Mouse (Mus musculus) kidney, postnatal 36 days (tissue): ENCODE data around the gene Efcab6.
"Not testable (repeated sequence)": the region's sequence is repeated elsewhere in the genome, so short reads cannot be mapped to it uniquely, and the experiment has no call there.

Experiments used
- DNase-seq, 2 experiments: peaks; one replicate each; pipeline ENCODE4 v3.0.0; 2021 to 2022; ENCODE audit warnings: mixed read lengths in 2 of 2

The Efcab6 gene

DNA sequence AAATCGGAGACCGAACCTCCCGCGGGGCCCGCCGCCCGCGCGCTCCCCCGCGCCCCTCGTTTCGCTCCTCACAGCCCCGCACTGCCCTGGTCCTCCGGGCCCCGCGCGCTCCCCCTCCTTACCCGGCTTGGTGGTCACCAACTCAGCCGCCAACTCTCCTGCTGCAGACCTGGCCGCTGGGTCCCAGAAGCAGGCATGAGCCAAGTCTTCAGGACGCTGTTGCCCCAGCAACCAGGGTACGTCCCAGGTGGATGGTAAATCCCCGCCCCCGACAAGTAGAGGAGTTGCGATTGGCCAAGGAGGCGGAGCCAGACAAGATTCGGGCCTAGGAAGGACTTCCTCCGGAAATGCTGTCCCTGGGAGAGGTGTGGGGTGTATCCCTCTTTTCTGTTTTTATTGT lies at the start of gene Efcab6:
TSS of gene Efcab6 (minus strand) at position 240 of the 400 bp plus-strand sequence.
- DNase-seq: no peak

DNA sequence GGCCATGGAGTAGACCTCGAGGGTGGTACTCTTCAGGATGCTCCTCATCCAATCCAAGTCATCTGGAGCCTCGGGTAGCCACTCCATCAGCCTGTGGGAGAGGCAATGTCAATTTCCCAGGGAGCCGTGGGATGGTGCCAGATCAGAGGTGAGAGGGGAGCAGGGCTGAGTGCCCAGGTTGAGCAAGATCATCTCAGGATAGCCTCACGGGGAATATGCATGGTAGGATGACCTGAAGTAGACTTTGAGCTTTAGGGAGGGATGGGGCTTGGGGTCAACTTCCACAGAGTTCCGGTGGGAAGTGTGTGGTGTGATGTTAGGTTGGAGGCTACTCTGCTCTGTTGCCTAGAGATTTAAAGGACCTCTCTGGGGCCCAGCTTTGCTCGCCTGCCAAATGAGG lies 48.7 kb upstream of the Efcab6 start:
- DNase-seq: no peak

DNA sequence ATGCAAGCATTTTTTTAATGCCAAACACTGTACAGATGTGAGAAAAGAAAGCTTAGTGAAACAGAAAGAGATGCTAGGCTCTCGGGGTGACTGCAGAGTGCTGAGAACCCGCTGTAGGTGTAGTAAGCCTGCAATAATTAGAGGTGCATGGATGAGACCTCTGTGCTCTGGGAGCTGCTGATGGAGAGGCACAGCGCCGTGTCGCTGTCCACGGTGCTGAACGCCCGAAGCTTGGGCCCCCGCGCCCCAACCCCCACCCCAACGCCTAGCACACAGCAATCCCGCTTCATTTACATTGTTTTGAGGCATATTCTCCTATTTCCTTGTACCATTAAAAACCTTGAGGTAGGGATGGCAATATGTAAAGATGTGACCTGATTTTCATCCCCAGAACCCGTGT lies 43.7 kb upstream of the Efcab6 start:
- peak in 1 of 2 experiments; percentile 66 for DNase-seq

DNA sequence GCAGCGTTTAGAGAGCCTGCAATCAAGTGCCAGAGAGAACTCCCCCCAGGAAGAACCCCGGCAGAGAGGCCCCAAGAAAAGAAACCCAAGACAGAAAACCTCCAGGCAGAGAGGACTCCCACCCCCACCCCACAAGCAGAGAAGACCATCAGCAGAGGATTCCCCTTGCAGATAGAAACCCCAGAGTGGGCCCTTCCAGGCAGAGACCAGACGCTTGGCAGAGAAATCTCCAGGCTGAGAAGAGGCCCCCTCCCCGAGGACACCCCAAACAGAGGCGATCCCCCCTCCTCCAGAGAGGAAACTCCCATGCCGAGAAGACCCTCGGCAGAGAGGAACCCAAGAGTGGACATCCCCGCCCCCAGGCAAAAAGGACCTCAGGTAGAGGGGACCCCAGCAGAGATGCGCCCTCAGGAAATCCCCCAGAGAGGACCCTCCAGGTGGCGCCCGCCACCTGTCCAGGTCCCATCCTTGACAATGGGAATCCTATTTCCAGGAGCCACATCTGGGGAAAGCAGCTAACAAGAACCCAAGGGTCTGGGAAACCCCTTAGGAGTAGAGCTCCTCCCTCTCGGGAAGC lies 40.8 kb upstream of the Efcab6 start:
- DNase-seq: no peak

DNA sequence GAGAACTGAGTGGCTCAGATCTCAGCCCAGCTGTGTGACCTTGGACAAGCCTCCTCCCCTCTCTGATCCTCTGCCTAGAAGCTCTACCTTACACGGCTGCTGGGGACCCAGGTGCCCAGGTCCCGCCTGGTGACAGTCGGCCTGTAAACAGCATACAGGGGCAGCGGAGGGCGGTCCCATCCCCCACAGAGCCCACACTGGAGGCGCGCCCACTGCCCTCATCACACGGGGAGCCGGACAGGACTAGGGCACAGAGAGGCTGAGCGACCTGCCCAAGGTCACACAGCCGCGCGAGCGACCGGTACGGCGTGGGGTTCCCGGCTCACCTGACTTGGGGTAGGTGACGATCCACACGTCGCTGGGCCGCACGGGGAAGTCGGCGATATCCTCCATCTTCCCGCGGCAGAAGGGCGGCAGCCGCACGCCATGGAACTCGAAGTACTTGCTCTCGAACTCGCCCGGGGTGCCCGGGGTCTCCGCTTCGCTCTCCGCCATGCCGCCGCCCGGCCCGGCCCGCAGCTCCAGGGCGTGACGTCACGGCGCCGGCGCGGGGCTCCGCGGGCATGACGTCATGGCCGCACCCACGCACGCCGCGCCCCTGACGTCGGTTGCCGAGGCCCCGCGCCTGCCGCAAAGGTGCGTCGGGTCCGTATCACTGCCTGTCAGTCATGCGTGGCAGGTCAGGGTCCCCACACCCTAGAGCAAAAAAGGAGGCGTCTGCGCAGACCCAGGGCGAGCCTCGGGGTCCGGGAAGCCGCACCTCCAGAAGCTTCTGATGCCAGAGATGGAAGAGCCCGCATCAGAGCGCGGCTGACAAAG lies 40.1 kb upstream of the Efcab6 start, which contains the start of gene Sult4a1:
TSS of gene Sult4a1 (minus strand) at position 650 of the 819 bp plus-strand sequence.
- DNase-seq: peak in 1 of 2 experiments; percentile 7

DNA sequence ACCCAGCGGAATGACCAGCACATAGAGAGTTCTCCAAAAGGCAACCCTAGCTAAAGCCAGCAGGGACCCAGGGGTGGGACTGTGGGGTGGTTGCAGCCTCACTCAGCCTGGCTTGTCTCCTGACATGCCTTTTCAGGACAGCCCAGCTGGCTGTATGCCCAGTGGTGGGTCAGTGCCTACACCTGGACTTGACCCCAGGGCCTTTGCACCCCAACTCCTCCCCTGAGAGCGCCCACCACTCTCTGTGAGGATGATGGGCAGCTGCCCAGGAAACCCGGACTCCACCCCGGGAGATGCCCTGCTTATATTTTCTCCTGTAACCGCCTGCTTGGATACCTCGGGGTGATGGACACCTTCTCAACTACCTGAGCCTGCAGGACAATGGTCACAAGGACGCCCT lies 39.4 kb upstream of the Efcab6 start:
- DNase-seq: no peak

DNA sequence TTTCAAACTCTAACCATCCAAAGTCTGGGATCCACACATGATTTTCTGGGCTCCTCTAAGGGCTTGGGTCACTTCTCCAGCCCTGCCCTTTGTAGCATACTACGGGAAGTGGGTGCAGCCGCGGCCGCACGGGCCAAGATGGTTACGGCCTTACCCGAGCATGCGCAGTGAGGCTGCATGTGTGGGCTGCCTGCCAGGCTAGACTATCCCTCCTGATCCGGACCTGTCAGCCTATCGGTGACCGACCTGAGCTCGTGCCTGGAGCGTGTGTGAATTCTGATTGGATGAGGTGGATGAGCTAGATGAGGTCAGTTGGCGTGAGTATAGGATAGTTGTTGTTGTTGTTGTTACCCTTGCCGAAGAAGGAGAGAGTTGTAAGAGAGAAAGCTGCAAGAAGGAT lies 32.4 kb upstream of the Efcab6 start:
- DNase-seq: not testable (repeated sequence)

DNA sequence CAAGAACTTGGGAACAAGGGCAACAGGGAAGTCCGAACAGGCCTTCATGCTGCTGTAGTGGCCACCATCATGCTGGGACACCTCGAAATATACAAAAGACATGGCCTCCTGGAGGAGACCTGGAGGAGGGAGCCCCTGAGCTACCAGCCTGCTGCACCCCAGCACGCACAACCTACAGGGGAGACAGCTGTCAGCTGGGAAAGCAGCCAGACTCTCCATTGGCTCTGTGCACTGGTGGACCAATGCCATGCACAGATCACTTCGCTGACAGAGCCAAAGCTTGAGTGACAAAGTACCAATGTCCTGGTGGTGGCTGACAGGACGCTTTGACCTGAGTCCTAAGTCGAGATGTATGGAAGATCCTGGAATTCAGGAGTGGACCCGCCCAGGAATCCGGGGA lies 30.9 kb upstream of the Efcab6 start:
- DNase-seq: no peak

DNA sequence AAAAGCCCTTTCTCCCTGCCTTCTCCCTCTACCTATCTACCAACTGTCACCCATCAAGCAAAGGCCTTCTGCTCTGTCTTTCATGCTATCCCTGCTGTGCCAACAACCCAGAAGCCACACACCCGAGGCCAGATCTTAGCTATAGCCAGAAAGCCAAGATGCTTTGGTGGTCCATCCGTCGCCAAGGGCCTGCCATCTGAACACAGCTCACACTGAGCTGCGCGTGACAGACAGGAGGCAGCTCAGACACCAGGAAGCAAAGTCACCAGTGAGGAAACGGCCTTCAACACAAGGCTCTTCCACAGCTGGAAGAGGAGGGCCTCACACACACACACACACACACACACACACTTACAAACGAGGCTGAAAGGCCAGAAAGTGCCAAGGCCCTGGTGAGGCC lies 29.7 kb upstream of the Efcab6 start:
- no peak for DNase-seq

DNA sequence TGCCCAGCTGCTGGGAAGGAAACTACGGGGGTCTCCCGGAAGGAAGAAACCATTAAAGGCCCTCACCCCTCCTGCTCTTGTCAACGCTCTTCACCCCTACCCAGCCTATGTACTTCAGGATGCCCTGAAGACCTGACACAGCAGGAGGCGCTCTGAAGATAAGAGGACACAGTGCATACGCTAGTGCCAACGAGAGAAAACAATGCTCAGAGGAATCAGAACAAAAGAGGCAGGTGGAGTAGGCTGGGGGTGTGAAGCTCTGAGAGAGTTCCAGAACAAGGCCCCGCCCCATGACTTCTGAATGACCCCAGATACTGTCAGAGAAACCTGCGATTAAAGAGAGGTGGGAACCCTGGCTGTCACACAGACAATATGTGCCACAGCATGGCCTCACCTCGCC lies 21.6 kb upstream of the Efcab6 start:
- DNase-seq: no peak

DNA sequence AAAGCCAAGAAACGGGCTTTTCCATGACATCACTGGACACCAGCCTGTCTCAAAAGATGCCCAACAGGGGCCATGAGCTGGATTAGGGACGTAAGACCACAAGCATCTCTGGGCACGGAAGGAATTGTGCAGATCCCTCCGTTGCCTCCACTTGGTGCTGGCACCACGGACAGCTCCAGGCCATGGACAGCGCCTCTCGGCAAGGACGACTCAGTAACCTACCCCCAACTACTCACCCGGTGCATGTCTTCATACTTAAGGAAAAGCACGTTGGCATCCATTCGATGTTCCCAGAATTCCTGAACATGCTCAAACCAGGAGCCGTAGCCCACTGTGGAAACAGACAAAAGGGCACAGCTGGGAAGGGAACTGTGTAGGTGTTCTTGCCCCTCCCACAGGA lies 21.2 kb upstream of the Efcab6 start:
- DNase-seq: peak in 1 of 2 experiments; percentile 26

DNA sequence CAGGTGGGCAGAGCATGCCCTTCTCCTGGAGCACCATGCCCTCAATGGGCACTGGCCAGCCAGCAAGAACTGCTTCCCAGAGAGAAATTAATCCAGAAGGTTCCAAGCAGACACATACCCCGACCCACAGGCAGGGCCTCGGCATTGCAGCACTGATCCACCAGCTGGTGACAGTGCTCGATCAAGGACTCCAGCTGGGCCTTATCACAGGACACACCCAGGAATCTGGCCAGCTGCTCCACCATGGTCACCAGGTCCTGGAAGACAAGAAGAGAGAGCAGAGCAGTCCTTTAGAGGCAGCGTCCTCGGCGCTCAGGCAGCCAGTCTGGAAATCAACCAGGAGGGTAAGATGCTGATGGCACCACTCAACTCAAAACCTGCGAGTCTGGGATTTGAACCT lies 14.9 kb upstream of the Efcab6 start:
- no peak for DNase-seq

DNA sequence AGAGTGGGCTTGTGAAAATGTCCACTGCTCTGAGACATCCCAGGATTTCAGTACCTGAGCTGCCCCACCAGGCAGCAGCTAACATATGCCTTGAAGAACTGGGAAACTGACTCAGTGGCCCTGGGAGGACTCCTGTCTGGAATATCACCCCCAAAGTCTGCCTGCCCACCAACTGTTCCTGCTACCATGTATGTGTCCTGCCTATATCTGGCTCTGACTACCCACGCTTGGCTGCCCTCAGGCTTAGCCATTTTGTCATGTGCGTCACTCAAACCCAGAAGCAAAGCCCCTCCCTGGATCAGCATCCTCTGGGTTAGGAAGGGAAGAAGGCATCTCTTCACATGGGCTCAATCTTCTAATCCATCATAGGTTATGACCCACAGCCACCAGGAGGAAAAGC lies 14.3 kb upstream of the Efcab6 start:
- no peak for DNase-seq

DNA sequence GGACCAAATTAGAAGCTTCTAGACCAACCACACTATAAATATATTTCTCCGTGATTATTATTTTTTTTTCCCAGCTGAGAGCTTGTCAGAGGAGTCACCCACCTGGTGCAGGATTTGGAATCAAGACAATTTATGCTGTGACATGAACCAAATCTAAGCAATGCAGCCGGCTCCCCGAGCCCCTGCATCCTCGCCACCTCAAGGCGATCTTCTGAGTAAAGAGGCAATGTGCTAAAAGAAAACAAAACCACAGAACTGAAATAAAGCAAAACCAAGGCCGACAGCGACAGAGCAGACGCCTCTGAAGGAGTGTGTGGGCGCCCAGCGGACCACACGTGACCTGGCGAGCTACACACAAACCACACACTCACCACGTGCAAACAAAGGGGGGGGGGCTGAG lies 13.5 kb upstream of the Efcab6 start:
- DNase-seq: no peak

DNA sequence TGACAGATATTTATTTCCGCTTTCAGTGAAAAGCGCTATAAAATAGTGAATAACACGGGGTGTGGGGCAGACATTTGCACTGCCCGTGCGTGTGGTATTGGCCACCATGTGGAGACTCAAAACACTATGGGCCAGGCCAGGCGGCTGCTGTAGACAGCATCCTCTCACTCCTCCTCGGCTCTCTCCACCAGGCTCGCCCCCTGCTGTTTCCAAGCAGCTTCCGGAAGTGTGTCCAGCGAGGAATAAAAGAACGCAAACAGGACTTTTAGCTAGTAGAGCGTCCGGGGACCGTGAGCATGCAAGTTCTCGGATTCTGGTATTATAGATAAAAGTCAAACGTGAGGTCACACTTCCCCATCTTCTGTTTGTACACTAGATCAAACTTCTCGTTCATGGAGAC lies 12.0 kb upstream of the Efcab6 start:
- no peak for DNase-seq

DNA sequence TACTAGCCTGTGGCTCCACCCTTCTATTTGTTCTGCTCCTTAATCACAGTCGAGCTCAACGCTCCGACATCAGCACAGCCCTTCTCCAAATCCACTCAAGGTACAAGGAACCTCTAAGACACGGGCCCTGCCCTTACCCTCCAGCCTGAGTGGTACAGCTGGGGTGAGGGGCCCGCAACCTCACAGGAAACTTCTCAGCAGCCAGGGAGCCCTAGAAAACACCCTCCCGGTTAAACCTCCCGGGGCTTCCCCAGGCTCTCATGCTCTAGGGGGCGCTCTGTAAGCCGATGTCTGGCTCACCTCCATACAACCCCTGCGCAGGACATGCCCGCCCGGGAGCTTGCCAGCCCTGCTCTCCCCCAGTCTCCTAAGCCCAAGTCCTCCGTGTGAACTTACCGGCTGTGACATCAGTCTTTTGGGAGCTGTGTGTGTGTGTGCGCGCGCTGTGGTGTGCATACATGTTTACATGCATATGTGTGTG lies 9.6 kb upstream of the Efcab6 start:
- peak in 1 of 2 experiments; percentile 31 for DNase-seq

DNA sequence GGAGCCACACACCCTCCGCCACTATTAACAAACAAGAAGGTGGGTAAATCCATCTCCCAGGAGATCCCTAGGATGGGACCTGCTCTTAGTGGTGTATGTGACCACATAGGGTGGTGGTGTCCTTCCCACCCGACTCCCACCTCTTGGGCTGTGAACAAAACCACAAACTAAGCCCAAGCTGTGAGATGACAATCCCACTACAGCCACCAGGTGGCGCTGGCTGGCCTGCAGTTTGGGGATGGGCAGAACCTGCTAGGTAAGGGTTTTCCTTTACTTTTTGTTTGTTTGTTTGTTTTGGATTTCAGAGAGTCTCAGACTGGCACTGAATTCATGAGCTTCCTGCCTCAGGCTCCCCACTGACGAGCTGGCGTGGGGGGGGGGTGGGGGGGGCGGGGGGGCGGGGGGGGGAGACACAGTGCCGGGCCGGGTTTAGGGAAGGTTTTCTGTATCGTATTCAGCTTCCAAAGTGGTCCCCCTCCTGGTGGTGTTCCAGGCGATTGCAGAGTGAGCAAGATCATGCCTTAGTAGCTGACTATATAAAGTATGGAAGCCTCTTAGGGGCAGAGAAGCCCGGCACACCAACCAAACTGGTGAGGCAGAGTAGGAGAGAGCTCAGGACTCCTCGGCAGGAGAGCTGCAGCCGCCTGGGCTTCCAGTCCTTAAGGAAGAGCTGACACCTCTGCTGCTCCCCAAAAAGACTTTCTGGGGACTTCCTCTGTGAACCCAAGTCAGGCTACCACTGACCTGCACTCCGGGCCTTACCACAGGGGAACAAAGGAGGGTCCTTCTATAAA lies 8.9 kb upstream of the Efcab6 start:
- peak; percentile 18 to 81 for DNase-seq

DNA sequence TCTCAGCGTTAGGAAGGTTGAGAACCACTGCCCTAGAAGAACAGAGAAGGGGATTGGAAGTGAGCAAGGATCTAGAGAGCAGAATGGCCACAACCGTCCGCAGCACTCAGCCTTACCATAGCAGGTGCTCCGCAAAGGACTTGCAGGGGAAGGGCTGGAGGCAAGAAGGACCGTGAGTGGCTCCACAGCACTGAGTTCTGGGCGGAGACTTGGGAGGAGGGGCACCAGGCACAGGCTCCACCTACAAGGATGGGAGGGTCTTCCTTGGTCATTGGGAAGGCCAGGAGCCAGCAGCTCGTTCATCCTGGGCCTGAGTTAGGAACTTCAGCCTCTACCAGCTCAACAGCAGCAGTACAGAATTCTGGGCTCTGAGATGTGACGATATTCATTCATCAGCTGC lies 7.9 kb upstream of the Efcab6 start:
- no peak for DNase-seq

DNA sequence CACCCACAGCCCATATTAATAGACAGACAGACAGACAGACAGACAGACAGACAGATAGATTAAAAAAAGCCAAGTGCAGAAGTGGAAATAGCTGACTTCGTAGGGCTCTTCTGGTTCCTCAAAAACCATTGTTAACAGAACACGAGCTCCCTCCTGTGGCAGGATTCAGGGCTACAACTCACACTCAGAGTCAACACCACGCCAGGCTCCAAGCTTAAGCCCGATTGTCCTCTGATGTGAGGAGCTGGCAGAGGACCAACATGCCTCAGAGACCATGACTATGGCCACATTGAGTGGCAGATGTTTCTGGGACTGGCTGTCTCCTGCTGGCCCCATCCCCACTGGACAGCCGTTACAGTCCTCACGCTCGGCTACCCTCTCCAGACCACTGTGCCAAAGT lies 7.0 kb upstream of the Efcab6 start:
- peak; percentile 18 to 76 for DNase-seq

DNA sequence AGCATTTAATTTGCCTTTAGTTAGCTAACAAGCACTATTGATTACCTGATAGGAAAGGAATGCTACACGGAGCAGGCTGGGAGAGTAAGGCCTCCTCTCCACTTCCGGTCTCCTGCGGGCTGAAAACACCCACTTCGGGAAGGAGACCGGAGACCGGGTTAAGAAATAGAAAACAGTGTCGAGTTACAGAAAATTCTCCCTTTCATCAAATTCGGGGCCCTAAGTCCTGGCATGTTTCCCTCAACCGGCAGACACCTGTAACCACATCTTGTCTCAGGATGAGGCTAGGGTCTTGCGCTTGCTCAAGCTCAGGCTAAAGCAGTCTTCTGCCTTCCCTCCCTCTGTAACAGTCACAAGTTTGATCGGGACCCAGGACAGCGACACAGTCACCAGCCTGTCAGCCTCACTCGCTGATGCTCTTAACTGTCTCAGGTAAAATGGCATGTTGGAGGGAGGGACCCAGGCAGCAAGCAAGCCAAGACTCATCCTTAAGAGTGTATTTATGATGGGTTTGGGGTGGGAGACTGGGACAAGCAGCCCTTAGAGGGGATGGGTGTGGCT lies 5.0 kb upstream of the Efcab6 start:
- DNase-seq: no peak

DNA sequence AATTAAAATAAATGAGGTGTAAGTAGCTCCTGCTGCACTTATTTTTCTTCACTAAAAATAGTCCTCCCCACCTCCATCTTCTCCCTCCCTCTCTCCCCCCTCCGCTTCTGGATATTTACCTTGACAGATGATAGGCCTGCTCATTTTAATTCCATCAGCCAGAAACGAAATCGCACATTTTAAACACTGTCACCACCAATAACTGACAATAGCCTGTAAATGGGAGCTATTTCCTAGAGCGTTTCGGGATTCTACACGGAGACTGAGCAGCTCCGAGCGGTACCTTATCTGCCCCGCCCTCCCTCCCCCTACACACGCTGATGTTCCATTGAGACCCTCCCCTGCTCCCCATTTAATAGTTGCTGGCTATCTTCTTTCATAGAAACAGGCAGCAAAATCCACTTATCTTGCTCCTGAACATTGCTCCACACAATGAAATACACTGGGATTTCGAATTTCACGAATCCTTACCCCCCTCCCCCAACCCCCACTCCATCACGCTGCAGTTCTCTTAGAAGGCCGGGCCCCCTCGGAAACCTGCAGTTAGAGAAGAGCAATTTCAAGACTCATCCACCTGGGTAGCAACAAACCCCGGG lies 4.4 kb upstream of the Efcab6 start:
- no peak for DNase-seq

DNA sequence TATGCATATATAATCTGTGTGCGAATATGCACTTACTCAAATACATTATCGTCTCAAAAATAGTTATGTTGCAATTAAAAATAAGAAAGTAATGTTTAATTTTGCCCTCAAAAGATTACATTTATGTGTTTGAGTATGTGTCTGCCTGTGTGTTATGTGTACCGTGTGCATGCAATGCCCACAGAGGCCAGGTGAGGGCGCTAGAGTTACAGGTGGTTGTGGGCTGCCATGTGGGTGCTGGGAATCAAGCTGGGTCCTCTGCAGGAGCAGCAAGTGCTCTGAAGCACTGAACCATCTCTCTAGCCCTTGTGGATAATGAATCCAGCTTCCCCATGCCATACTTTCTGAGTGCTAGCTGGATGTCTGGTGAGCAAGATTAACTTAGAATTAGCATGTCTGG lies 522 bp upstream of the Efcab6 start:
- DNase-seq: no peak

DNA sequence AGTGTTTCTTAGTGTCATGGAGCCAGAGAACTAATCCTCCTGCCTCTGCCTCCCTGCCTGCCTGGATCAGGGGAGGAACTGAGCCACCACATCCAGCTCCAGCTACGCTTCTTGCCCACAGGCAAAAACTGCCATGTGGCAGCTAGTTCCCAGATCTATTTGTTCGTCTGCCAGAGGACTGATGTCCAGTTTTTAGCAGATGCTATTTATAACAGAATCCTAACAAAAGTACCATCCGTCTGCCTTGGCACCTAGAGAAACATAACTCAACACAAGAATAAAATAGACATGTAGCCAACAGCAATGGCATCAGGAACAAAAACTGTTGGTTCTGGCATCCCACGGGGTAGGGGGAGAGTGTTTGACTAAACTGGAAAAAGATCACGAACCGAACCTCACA lies 6.3 kb downstream of the Efcab6 start:
- no peak for DNase-seq
